Mouse (Mus musculus) neutrophil, adult 83 days (primary cell): ENCODE results near the gene Psmc5. TPM values are rescaled to one million over a fixed set of nuclear protein-coding genes. Genes with fewer than 3 reads are reported as not detected.

ENCODE experiments used
- total RNA-seq, 2 experiments: library from RNA; stranded (reverse); gene quantifications; one replicate each; pipeline ENCODE4 v1.2.4; 2023

Psmc5 gene
- total RNA-seq, result 10 to 100 TPM; 34.9 to 37.9 TPM

GRCm38 (mm10) chr11:106255685-106256451 lies at the start of gene Psmc5, which contains the start of gene Ftsj3:
Gene Psmc5, plus strand, starts transcription at chr11:106256154.
Gene Ftsj3, minus strand, starts transcription at chr11:106256079.

GRCm38 (mm10) chr11:106215927-106216729 lies 39.8 kb upstream of the Psmc5 start, which contains the start of gene Ccdc47:
Gene Ccdc47, minus strand, starts transcription at chr11:106216344.

GRCm38 (mm10) chr11:106216730-106217490 lies 39.0 kb upstream of the Psmc5 start, which contains the start of gene Ddx42:
Gene Ddx42, plus strand, starts transcription at chr11:106216926.

GRCm38 (mm10) chr11:106272644-106273310 lies 16.8 kb downstream of the Psmc5 start, which contains the start of gene Smarcd2:
Gene Smarcd2, minus strand, starts transcription at chr11:106272972.

GRCm38 (mm10) chr11:106276454-106276853 lies 20.5 kb downstream of the Psmc5 start, which contains the start of gene Tcam1:
Gene Tcam1, plus strand, starts transcription at chr11:106276672.

GRCm38 (mm10) chr11:106301765-106302164 lies 45.8 kb downstream of the Psmc5 start, which contains the start of gene Gh:
Gene Gh, minus strand, starts transcription at chr11:106301865.

Other genes with a start within 250 kb of the Psmc5 start
- under 1 TPM in 1 of 2 experiments, not detected in 1; 0.35 TPM for gene Kcnh6, start 248.0 kb upstream of the Psmc5 start, total RNA-seq
- 10 to 100 TPM; 54.0 to 54.2 TPM for gene Dcaf7, start 219.3 kb upstream of the Psmc5 start, total RNA-seq
- 1 to 10 TPM; 6.3 to 7.6 TPM for gene Taco1, start 190.1 kb upstream of the Psmc5 start, total RNA-seq
- gene Map3k3, start 171.5 kb upstream of the Psmc5 start, total RNA-seq, result 100 to 1,000 TPM; 157 to 191 TPM
- 1 to 10 TPM; 1.5 to 3.6 TPM for gene Gm10840, start 95.3 kb upstream of the Psmc5 start, total RNA-seq
- gene Limd2, start 95.3 kb upstream of the Psmc5 start, total RNA-seq, result 100 to 1,000 TPM; 377 to 397 TPM
- gene Strada, start 54.0 kb upstream of the Psmc5 start, total RNA-seq, result 10 to 100 TPM; 21.4 to 23.2 TPM
- 10 to 100 TPM; 35.7 to 40.9 TPM for gene Ccdc47, start 39.8 kb upstream of the Psmc5 start, total RNA-seq
- 10 to 100 TPM; 37.1 to 38.6 TPM for gene Ddx42, start 39.2 kb upstream of the Psmc5 start, total RNA-seq
- 10 to 100 TPM; 16.3 to 20.8 TPM for gene Ftsj3, start 75 bp upstream of the Psmc5 start, total RNA-seq
- gene Smarcd2, start 16.8 kb downstream of the Psmc5 start, total RNA-seq, result 10 to 100 TPM; 79.7 to 89.9 TPM
- gene Tcam1, start 20.5 kb downstream of the Psmc5 start, total RNA-seq, result under 1 TPM in 1 of 2 experiments, not detected in 1; 0.29 TPM
- gene Gh, start 45.7 kb downstream of the Psmc5 start, total RNA-seq, result not detected
- gene Cd79b, start 58.6 kb downstream of the Psmc5 start, total RNA-seq, result 10 to 100 TPM; 10.4 to 13.1 TPM
- under 1 TPM in 1 of 2 experiments, not detected in 1; 0.09 TPM for gene Scn4a, start 97.1 kb downstream of the Psmc5 start, total RNA-seq
- gene Prr29, start 109.3 kb downstream of the Psmc5 start, total RNA-seq, result not detected
- 10 to 100 TPM; 12.3 to 20.5 TPM for gene Icam2, start 131.9 kb downstream of the Psmc5 start, total RNA-seq
- 10 to 100 TPM; 44.8 to 50.5 TPM for gene Ern1, start 231.7 kb downstream of the Psmc5 start, total RNA-seq